Mouse (Mus musculus) kidney, embryonic 14.5 days (tissue): ENCODE measurements around the gene Efcab11. TPM values are rescaled to one million over a fixed set of nuclear protein-coding genes. Genes with fewer than 3 reads are reported as not detected.

ENCODE experiments used
- ATAC-seq: fragments of 200-750 bp; cut with Nextera tagmentation; 2 replicates; pipeline ENCODE4 v1.8.0; 2017; ENCODE audit warnings: moderate number of reproducible peaks, mild to moderate bottlenecking, moderate TSS enrichment, moderate library complexity; ENCODE audit not compliant: low FRiP score, low TSS enrichment
- H3K27ac ChIP-seq: fragments of 300-500 bp; sonication (generic); 2 replicates; pipeline ENCODE4 v1.5.1; 2014; ENCODE audit warnings: low read depth, mild to moderate bottlenecking, low read length, moderate library complexity, mixed read lengths
- H3K27me3 ChIP-seq: fragments of 300-500 bp; sonication (generic); 2 replicates; pipeline ENCODE4 v1.6.1; 2014; ENCODE audit warnings: mild to moderate bottlenecking, low read length; ENCODE audit not compliant: control insufficient read depth, insufficient read depth
- H3K36me3 ChIP-seq: fragments of 300-500 bp; sonication (generic); 2 replicates; pipeline ENCODE4 v1.6.1; 2014; ENCODE audit warnings: low read length, mixed read lengths; ENCODE audit not compliant: control insufficient read depth, insufficient read depth
- H3K4me1 ChIP-seq: fragments of 300-500 bp; sonication (generic); 2 replicates; pipeline ENCODE4 v1.6.1; 2014; ENCODE audit warnings: low read length, mixed read lengths; ENCODE audit not compliant: control insufficient read depth, insufficient read depth
- H3K4me2 ChIP-seq: fragments of 300-500 bp; sonication (generic); replicated peaks from 2 replicates; pipeline ENCODE4 v1.6.1; 2014; ENCODE audit warnings: low read depth, mild to moderate bottlenecking, low read length
- H3K4me3 ChIP-seq: fragments of 300-500 bp; sonication (generic); 2 replicates; pipeline ENCODE4 v1.5.1; 2014; ENCODE audit warnings: mild to moderate bottlenecking, low read length
- H3K9ac ChIP-seq: fragments of 300-500 bp; sonication (generic); 2 replicates; pipeline ENCODE4 v1.6.1; 2014; ENCODE audit warnings: low read depth, mild to moderate bottlenecking, low read length, moderate library complexity
- H3K9me3 ChIP-seq: fragments of 300-500 bp; sonication (generic); 2 replicates; pipeline ENCODE4 v1.6.1; 2016; ENCODE audit warnings: low read length; ENCODE audit not compliant: control insufficient read depth
- WGBS: fragments of 180-500 bp; shearing (Covaris S2); extraction: QIAGEN DNeasy Blood & Tissue Kit; methylation state at CpG from one replicate; pipeline ENCODE4 v1.1.7; 2014; 5-methylcytosine and 5-hydroxymethylcytosine counted together
- polyA plus RNA-seq: library from polyadenylated mRNA; unstranded; fragments of >200 nt; fragmentation: Nextera tagmentation; extraction: Ambion mirVana; gene quantifications from 2 replicates; pipeline ENCODE4 v1.2.1, GENCODE M21; 2014

The Efcab11 gene
- polyA plus RNA-seq, 1 experiment from 2014 or later, result 12.8 TPM

DNA sequence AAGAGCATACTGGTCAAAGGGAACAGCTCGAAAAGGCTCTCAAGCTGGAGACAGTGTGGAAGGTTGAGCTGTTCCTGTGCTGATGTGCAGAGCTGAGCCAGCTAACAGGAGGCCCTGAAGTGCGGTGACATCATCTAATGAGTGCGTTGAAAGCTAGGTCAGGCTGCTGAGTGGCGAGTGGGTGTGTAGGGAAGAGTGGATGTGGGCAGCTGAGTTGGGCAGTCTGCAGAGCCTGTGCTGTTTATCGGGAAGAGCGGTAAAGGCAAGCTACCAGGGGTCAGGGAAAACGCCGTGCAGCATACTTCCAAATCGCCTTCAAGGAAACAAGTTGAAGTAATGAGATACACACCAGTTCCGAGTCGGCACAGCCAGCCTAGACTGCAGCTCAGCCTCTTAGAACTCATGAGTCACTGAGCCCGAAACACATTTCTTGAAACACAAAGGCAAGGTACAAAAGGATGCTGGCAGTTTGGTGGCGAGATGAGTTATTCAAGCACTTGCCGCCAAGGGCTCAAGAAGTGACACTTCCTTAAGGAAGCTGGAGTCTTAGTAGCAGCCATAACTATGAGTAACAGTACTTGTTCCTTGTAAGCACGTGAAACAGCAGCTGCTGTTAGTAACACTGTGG is 33.7 kb upstream of the Efcab11 start:
- no peak for ATAC-seq
- H3K4me1 ChIP-seq, result no peaks in the 10 kb centered on the region
- H3K4me3 ChIP-seq, result no peak overlapping the region
- no peaks in the 10 kb centered on the region for H3K27me3 ChIP-seq
- no peaks in the 10 kb centered on the region for H3K9me3 ChIP-seq
- no peak overlapping the region for H3K4me2 ChIP-seq
- WGBS, result 71% methylated on average over 15 of the region's 15 CpGs
- H3K36me3 ChIP-seq, result peaks cover 32% of the 10 kb centered on the region; the same call in 1 of the 2 replicates
- H3K27ac ChIP-seq, result no peak overlapping the region
- H3K9ac ChIP-seq, result no peak overlapping the region

DNA sequence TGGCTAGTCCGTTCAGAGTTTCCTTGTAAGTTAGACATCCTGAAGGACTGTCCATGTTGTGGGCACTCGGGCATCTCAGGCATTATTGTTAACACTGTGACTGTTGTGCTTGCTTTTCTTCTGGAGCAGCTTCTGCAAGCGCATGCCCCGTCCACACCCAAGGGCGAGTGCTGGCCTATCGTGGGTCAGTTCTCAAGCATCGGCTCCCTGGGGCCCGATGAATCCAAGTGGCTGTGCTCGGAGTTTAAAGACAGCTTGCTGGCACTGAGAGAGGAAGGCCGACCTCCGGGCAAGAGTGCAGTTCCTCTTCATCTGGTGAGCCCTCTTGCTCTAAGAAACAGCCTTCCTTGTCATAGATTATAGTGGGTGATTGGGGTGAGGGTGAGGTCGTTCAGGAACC is 27.2 kb upstream of the Efcab11 start:
- H3K9me3 ChIP-seq, result no peaks in the 10 kb centered on the region
- peaks cover 42% of the 10 kb centered on the region for H3K36me3 ChIP-seq
- no peaks in the 10 kb centered on the region for H3K27me3 ChIP-seq
- no peak overlapping the region for H3K4me3 ChIP-seq
- no peak overlapping the region for H3K27ac ChIP-seq
- H3K9ac ChIP-seq, result no peak overlapping the region
- no peaks in the 10 kb centered on the region for H3K4me1 ChIP-seq
- H3K4me2 ChIP-seq, result no peak overlapping the region
- 83% methylated on average over 12 of the region's 12 CpGs for WGBS
- ATAC-seq, result no peak

DNA sequence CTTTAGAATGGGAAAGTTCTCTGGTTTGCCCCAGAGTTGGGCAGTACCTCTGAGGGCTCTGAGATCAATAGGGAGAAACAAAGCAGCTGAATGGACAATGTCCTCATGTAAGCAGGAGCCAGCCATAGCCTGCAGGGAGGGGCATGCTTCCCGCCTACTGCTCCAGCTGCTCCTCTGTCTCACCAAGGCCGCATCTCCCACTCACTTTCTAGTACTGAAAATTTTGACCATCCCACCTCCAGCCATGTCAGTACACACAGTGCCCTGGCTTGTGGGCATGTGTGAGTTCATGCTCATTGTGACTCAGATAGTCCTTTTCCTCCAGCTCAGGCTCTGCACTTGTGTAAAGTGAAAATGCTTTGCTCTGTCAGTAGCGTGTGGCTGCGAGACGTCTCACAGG is 20.3 kb upstream of the Efcab11 start:
- ATAC-seq, result no peak
- no peak overlapping the region for H3K4me3 ChIP-seq
- no peaks in the 10 kb centered on the region for H3K4me1 ChIP-seq
- no peak overlapping the region for H3K27ac ChIP-seq
- no peaks in the 10 kb centered on the region for H3K9me3 ChIP-seq
- peaks cover 40% of the 10 kb centered on the region for H3K36me3 ChIP-seq
- no peak overlapping the region for H3K4me2 ChIP-seq
- WGBS, result 91% methylated on average over 5 of the region's 5 CpGs
- no peak overlapping the region for H3K9ac ChIP-seq
- H3K27me3 ChIP-seq, result no peaks in the 10 kb centered on the region

DNA sequence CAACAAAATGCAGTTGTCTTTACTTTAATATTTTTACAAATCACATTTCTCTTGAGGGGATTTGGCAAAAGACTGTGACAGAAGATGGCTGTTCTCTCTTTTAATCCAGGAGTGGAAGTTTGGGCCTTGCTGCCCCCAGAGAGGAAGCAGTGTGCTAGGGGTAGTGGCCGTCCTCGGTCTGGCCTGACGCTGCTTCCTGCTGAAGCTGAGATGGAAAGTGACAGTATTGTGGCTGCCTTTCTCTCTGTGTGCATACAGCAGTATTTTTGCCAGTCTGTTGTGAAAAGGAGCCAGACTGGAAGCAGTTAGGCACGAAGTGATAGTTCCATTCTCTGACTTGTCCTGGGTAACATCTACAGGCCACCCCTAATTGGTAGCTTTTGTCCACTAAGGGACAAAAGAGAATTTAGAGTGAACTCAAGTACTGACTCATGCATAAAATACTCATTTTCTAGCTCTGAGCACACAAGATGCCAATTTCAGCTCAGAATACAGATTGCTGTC is 18.7 kb upstream of the Efcab11 start:
- H3K4me3 ChIP-seq, result no peak overlapping the region
- no peak overlapping the region for H3K4me2 ChIP-seq
- no peak for ATAC-seq
- H3K36me3 ChIP-seq, result peaks cover 37% of the 10 kb centered on the region
- H3K27ac ChIP-seq, result no peak overlapping the region
- WGBS, result 81% methylated on average over 4 of the region's 4 CpGs
- no peak overlapping the region for H3K9ac ChIP-seq
- H3K4me1 ChIP-seq, result no peaks in the 10 kb centered on the region
- H3K27me3 ChIP-seq, result no peaks in the 10 kb centered on the region
- no peaks in the 10 kb centered on the region for H3K9me3 ChIP-seq

DNA sequence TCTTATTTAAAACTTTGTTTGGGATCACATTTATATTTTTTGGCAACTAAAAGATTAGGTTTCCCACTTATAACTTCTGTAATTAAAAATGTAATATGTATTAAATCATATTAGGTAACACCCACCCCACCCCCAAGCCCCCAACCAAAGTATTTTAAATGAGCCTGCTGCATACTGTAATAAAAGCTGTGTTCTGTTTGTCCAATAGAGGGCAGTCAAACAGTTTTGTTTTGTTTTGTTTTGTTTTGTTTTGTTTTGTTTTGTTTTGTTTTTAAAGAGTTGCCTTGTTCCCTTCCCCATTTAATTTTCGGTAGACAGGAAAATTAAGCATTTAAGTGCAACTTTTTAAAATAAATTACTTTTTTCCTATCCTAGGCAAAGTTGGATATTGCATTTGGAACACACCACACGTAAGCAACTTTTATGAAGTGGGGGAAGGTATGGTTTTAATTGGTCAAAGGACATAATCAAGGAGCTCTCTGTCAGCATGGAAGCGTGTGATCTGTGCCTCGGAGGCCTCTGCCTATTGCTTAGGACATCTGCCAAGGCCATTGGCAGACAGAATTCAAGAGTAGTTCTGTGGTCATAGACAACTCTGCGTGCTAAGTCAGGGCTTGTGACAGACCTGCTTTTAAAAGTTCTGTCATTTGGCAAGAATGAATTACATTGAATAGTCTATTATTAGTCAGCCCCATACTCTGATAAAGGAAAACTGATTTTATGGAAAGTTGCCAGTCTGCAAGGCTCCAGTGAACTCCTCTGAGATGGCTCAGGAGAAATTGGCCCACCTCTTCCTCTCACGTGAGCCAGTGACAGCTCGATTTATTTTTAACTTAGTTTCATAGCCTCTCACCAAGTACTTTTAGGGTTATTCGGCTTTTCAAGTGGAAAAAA is 18.0 kb upstream of the Efcab11 start:
- Histone ChIP-seq H3K4me1 (no peaks in the 10 kb centered on the region), H3K27me3 (no peaks in the 10 kb centered on the region), H3K4me3 (no peak overlapping the region), H3K9ac (no peak overlapping the region), H3K4me2 (no peak overlapping the region), H3K36me3 (peaks cover 34% of the 10 kb centered on the region), H3K9me3 (no peaks in the 10 kb centered on the region), H3K27ac (no peak overlapping the region)
- 82% methylated on average over 8 of the region's 8 CpGs for WGBS
- ATAC-seq, result no peak

DNA sequence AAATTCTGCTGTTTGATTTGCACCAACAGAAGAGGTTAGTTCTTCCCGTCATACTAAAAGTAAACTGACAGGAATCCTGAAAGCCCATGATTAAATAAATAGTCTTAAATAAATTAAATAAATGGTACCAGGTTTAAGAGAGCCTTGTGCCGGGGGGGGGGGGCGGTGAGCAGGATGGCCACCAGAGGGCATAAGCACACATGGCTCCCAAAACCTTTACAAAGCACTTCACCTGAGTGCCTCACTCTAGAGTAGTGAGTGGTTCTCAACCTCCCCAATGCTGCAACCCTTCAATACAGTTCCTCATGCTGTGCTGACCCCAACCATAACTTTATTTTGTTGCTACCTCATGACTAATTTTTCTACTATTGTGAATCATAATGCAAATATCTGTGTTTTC is 15.8 kb upstream of the Efcab11 start:
- ATAC-seq, result no peak

DNA sequence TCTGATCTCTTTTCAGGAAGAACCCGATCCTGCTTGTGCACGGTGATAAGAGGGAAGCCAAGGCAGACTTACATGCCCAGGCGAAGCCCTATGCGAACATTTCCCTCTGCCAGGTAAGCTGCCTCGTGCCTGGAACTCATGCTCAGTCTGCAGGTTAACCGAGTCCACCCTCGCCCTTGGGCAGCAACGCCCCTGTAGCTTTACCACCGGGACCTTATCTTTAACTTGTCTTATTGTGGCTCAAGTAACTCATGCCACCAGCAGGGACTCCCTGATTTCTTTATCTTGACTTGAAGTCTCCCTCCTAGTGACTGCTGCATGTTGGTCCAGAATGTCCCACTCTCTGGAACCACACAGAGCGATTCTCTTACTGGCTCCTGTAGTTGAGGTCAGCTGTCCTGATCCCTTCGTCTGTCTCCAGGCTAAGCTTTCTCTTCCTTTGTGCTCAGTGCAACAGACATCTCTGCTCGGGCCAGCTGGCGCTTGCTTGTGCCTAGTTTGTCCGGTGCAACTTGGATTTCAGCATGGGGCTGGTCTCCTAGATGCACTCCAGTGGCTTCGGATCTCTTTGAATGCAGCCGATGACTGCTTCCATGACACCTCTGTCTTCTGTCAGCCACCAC is 14.1 kb upstream of the Efcab11 start:
- Histone ChIP-seq H3K9ac (no peak overlapping the region), H3K9me3 (no peaks in the 10 kb centered on the region), H3K4me3 (no peak overlapping the region), H3K4me1 (no peaks in the 10 kb centered on the region), H3K4me2 (no peak overlapping the region), H3K36me3 (peaks cover 57% of the 10 kb centered on the region), H3K27me3 (no peaks in the 10 kb centered on the region), H3K27ac (no peak overlapping the region)
- 91% methylated on average over 16 of the region's 16 CpGs for WGBS
- no peak for ATAC-seq

More for the DNA sequence above, 15.8 kb upstream of the Efcab11 start:
- Histone ChIP-seq H3K27me3 (no peaks in the 10 kb centered on the region), H3K9me3 (no peaks in the 10 kb centered on the region), H3K9ac (no peak overlapping the region), H3K36me3 (peaks cover 50% of the 10 kb centered on the region), H3K4me1 (no peaks in the 10 kb centered on the region), H3K27ac (no peak overlapping the region), H3K4me2 (no peak overlapping the region), H3K4me3 (no peak overlapping the region)
- WGBS, result 76% methylated on average over 2 of the region's 3 CpGs

DNA sequence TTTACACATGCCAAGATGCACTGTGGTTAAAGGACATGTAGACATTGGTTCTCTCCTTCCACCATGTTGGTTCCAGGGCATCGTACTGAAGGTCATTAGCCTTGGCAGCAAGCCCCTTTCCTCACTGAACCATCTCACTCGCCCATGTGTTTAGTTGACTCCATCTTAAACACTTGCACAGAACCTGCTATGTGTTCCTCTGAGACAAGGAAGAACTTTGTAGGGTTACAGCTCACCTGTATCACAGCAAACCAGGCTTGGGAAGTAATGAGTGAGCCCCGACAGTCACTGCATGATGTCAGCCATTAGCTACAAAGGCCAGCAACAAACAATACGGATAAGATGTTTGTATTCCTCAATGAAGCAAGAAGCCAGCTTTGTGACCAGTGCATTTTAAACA is 13.6 kb upstream of the Efcab11 start:
- 81% methylated on average over 4 of the region's 4 CpGs for WGBS
- H3K4me1 ChIP-seq, result no peaks in the 10 kb centered on the region
- no peaks in the 10 kb centered on the region for H3K9me3 ChIP-seq
- H3K9ac ChIP-seq, result no peak overlapping the region
- no peak overlapping the region for H3K27ac ChIP-seq
- H3K27me3 ChIP-seq, result no peaks in the 10 kb centered on the region
- no peak for ATAC-seq
- no peak overlapping the region for H3K4me2 ChIP-seq
- peaks cover 59% of the 10 kb centered on the region for H3K36me3 ChIP-seq
- H3K4me3 ChIP-seq, result no peak overlapping the region
